Mouse (Mus musculus) urinary bladder, postnatal 10 days (tissue): Measurements from ENCODE around the gene Sema3e.

Source experiments
- DNase-seq: peaks from one replicate; pipeline ENCODE4 v3.0.0; 2022; ENCODE audit warnings: low spot score

The Sema3e gene

DNA sequence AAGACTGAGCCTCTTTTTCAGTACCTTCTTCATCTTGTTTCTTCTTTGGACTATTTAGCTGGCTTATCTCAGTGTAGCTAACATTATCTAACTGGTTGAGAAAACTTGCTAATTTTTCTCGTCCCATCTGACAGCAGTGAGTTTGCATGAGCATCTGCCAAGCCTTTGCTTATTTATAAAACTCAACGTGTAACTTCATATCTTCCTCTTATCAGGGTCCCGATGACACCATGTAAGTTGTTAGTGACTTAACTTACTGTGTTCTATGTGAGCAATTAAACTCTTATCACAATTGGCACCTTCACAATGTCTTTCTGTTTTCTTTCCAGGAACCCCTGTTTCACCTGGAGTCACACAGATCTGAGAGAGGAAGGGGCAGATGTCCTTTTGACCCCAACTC is 184.9 kb downstream of the Sema3e start:
- no peak for DNase-seq

DNA sequence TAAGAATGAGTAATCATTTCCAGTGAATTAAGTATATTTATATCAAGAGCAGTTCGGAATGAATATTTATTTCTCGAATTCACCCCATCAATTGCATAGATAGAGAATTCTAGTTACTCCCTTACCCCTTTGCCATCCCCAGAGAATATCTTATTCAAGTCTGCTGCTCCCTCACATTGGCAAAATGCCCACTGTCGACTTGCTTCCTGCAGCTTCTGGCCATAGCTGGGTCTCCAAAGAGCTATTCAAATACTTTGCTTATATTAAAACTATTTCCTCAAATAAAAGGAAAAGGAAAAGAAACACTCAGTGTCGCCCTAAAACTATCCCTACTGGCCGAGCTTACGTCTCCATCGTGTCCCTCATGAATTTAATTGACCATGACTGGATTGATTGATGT is 191.1 kb downstream of the Sema3e start:
- no peak for DNase-seq

DNA sequence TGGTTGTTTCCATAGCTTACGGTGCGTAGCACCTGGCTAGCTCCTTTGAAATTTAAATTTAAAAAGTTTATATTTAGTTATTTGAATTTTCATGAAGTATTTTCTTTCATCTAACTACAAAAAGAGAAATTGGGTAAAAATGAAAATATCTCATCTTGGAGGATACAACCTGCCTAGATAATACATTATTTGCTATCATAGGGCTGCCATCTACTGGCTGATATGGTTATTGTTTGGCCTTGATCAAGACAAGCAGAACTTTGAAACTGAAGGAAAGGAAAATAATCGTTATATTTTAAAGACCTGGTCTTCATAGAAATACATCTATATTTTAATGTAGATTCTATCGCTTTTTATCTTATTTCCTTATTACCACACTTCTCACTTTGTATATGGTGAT is 193.6 kb downstream of the Sema3e start:
- no peak for DNase-seq

DNA sequence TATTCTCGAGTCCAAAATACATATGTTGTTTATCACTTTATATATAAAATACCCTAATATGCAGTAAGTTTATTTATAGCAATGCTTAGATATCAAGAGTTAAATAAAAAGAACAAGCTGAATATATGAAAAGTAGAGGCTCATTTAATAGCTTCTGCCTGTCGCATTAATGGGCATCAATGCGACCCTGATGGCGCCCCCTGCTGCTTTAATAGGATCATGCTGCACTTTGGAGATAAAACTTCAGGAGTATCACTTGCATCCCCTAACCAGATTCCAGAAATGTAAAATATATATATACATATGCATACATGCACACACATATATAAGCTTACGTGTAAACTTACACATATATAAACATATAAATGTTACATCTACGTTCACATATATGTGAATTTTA is 199.4 kb downstream of the Sema3e start:
- DNase-seq: no peak

DNA sequence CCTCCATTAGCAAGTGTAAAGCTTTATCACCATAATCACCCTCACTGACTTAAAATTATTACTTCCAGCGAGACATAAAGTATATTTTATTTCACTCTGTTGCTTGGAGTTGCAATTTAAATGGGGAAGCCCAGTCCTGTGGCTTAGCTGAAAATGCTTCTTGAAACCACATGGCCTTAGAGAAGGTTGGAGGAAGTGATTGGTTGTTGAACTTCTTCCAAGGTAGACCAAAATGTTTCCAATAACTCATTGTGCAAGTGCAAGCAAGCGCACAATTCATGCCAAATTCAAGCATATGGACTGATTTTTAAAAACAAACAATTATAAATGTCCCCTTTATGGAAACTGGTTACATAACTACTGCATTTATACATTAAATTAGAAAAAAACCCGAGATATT is 206.0 kb downstream of the Sema3e start:
- no peak for DNase-seq

DNA sequence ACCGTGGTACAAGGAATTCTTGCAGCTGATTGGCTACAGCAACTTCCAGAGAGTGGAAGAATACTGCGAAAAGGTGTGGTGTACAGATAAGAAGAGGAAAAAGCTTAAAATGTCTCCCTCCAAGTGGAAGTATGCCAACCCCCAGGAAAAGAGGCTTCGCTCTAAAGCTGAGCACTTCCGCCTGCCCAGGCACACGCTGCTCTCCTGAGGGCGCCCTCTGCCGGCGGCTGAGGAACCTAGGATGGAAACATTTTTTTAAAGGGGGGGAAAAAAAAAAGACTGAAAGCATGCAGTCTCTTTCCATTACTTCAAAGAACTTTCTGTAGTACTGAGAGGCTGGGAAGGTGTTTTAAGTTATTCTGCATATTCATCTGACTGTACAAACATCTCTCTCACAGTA is 227.5 kb downstream of the Sema3e start:
- no peak for DNase-seq

DNA sequence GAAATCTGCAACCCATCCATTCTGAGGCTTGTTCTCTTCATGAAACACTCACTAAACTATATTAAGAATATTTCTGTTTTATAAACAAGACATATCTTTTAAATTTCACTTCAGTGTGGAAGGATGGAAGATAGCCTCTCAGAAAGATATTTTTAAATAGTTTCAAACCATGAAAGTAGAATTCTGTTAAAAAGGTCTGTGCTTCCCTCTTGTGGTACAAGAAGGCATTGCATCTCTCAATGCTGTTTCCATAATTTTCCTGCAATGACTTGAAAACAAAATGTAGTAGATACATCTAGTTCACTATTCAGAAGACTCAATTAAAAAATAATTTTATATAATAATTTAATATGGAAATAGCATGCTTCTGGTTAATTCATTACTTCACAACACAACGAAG is 228.3 kb downstream of the Sema3e start:
- no peak for DNase-seq

DNA sequence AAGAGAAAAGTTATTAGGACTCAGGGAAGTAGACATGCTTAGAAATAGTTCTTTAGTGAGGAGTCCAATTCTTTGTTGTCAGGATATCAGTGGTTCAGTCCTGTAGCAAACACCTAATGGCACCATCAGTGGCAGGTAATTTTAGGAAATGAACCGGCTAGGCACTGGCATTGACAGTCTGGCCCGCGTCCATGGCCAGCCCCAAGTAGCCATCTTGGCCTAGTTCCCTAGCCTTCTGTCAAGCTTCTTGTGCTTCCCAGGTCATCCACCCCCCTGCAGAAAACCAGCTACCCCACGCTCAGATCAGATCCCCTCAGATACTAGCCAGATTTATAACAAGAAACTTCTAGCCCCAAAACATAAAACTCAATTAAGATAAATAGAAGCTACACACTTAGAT is 235.1 kb downstream of the Sema3e start:
- DNase-seq: no peak

DNA sequence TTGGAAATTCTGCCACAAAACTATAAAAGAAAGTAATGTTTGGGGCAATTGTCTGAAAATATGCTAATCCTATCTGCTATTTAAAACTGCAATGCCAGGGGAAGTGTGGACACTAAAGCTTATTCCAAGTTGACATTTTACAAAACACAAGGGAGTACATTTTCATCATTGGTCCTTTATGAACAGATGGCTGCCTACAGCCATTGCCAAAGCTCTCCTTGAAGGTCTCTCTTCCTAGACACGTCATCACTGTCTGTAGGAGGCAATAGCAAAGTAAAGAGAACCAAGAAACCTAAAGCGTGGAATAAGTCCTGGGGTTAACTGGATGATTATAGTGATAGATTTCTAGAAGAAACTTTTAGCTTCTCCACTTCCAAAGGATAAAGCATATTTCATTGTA is 242.3 kb downstream of the Sema3e start:
- DNase-seq: no peak
